Mouse (Mus musculus): ENCODE results near the gene Hspa1a. TPM values are rescaled to one million over a fixed set of nuclear protein-coding genes. Genes with fewer than 3 reads are reported as not detected.
A peak's percentile ranks its signal among the peaks of the same experiment; 100 is the strongest.
"Not testable (repeated sequence)": the region's sequence is repeated elsewhere in the genome, so short reads cannot be mapped to it uniquely, and the experiment has no call there.

Hspa1a gene
- polyA plus RNA-seq, 1 experiment = 1.8 TPM

DNA sequence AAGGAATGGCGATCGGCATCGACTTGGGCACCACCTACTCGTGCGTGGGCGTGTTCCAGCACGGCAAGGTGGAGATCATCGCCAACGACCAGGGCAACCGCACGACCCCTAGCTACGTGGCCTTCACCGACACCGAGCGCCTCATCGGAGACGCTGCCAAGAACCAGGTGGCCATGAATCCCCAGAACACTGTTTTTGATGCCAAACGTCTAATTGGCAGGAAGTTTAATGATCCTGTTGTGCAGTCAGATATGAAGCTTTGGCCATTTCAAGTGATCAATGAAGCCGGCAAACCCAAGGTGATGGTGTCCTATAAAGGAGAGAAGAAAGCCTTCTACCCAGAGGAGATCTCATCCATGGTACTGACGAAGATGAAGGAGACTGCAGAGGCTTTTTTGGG, 5.0 kb upstream of the Hspa1a start:
- no peak for TF ChIP-seq REST (IDR thresholded peaks at IDR 0.05; ENCODE audit: insufficient read depth, insufficient read length)
- no peak for TF ChIP-seq MYOD1 (IDR thresholded peaks at IDR 0.05; ENCODE audit: control insufficient read depth in 1 of 3, insufficient read length in 2 of 3, low read depth in 2 of 3)
- TF ChIP-seq POLR2AphosphoS2 (IDR thresholded peaks at IDR 0.05; ENCODE audit: insufficient read length, low read depth) = no peak
- TF ChIP-seq USF1 (IDR thresholded peaks at IDR 0.05; ENCODE audit: low read depth) = no peak
- TF ChIP-seq SRF (IDR thresholded peaks at IDR 0.05; ENCODE audit: control insufficient read depth, insufficient read length, low read depth) = no peak
- TF ChIP-seq TCF12 (IDR thresholded peaks at IDR 0.05; ENCODE audit: insufficient read depth, poor library complexity, severe bottlenecking) = no peak
- no peak for TF ChIP-seq MYOG (IDR thresholded peaks at IDR 0.05; ENCODE audit: control insufficient read depth in 1 of 3, insufficient read depth in 1 of 3, insufficient read length in 2 of 3, low read depth in 2 of 3)
- TF ChIP-seq TCF3 (IDR thresholded peaks at IDR 0.05; ENCODE audit: insufficient read length, low read depth) = no peak
- TF ChIP-seq POLR2A (IDR thresholded peaks at IDR 0.05; ENCODE audit: insufficient read length, low read depth) = no peak
- no peak for TF ChIP-seq MAX (IDR thresholded peaks at IDR 0.05; ENCODE audit: low read depth)
- no peak for TF ChIP-seq E2F4 (IDR thresholded peaks at IDR 0.05; ENCODE audit: insufficient read depth)
- no peak for TF ChIP-seq CEBPB (IDR thresholded peaks at IDR 0.05; ENCODE audit: insufficient read depth, poor library complexity, severe bottlenecking)
- no peaks in the 10 kb centered on the region for H3K36me3 ChIP-seq (ENCODE audit: control insufficient read depth, insufficient read depth)
- no peak overlapping the region for H3ac ChIP-seq (ENCODE audit: control insufficient read depth, insufficient read length)
- no peak overlapping the region for H3K4me2 ChIP-seq (ENCODE audit: low read depth)
- peaks cover 16% of the 10 kb centered on the region for H3K79me2 ChIP-seq (ENCODE audit: control insufficient read depth, insufficient read depth)
- no peak overlapping the region for H3K4me3 ChIP-seq
- no peaks in the 10 kb centered on the region for H3K27me3 ChIP-seq (ENCODE audit: control insufficient read depth, insufficient read depth, insufficient read length)

DNA sequence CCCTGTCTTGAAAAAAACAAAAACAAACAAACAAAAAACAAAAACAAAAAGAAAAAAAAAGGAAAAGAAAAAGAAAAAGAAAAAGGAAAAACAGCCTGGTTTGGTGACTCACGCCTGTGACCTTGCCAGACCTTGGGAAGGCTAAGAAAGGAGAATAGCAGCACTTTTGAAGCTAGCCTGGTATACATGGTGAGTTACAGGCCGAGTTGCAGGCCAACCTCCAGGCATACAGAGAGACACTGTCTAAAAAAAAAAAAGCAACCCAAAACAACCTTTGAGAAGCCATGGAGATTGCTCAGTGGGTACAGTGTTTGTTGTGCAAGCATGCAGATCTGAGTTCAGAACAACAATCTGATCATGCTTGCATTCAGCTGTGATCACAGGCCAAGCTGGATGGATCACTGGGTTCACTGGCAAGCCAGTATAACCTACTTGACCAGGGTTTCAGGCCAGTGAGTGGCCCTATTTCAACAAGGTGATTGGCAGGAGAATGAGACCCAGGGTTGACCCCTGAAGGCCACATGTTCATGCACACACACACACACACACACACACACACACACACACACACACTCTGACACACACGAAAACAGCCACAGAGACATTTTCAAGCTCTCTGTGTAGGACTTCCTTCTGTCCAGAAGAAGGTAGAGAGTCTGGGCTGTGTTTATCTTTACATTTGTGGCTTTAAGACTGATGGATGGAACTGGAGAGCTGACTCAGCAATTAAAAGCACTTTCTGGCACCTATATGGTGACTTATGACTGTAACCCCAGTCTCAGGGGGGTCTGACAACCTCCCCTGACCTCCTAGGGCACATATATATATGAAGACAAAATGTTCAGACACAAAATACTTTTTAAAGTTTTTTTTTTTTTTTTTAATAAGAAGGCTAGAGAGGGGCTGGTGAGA, 3.9 kb upstream of the Hspa1a start:
- H3K36me3 ChIP-seq (ENCODE audit: control insufficient read depth, insufficient read depth) = no peaks in the 10 kb centered on the region
- H3K4me2 ChIP-seq (ENCODE audit: low read depth) = no peak overlapping the region
- H3K27me3 ChIP-seq (ENCODE audit: control insufficient read depth, insufficient read depth, insufficient read length) = no peaks in the 10 kb centered on the region
- peaks cover 8% of the 10 kb centered on the region for H3K79me2 ChIP-seq (ENCODE audit: control insufficient read depth, insufficient read depth)
- no peak overlapping the region for H3ac ChIP-seq (ENCODE audit: control insufficient read depth, insufficient read length)
- no peak overlapping the region for H3K4me3 ChIP-seq
- TF ChIP-seq MYOD1 (IDR thresholded peaks at IDR 0.05; ENCODE audit: control insufficient read depth in 1 of 3, insufficient read length in 2 of 3, low read depth in 2 of 3) (no peak), POLR2AphosphoS2 (IDR thresholded peaks at IDR 0.05; ENCODE audit: insufficient read length, low read depth) (no peak), SRF (IDR thresholded peaks at IDR 0.05; ENCODE audit: control insufficient read depth, insufficient read length, low read depth) (no peak), TCF3 (IDR thresholded peaks at IDR 0.05; ENCODE audit: insufficient read length, low read depth) (no peak), MAX (IDR thresholded peaks at IDR 0.05; ENCODE audit: low read depth) (no peak), POLR2A (IDR thresholded peaks at IDR 0.05; ENCODE audit: insufficient read length, low read depth) (no peak), E2F4 (IDR thresholded peaks at IDR 0.05; ENCODE audit: insufficient read depth) (no peak), MYOG (IDR thresholded peaks at IDR 0.05; ENCODE audit: control insufficient read depth in 1 of 3, insufficient read depth in 1 of 3, insufficient read length in 2 of 3, low read depth in 2 of 3) (no peak), CEBPB (IDR thresholded peaks at IDR 0.05; ENCODE audit: insufficient read depth, poor library complexity, severe bottlenecking) (no peak), USF1 (IDR thresholded peaks at IDR 0.05; ENCODE audit: low read depth) (no peak), TCF12 (IDR thresholded peaks at IDR 0.05; ENCODE audit: insufficient read depth, poor library complexity, severe bottlenecking) (no peak), REST (IDR thresholded peaks at IDR 0.05; ENCODE audit: insufficient read depth, insufficient read length) (no peak)

DNA sequence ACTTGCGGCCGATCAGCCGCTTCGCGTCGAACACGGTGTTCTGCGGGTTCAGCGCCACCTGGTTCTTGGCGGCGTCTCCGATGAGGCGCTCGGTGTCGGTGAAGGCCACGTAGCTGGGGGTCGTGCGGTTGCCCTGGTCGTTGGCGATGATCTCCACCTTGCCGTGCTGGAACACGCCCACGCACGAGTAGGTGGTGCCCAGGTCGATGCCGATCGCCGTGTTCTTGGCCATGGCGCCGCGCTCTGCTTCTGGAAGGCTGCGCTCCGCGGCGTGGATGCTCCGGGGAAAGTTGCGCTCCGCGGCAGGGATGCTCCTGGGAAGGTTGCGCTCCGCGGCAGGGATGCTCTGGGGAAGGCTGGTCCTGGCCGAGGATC, 275 bp downstream of the Hspa1a start:
- not testable (repeated sequence) for H3K79me2 ChIP-seq (ENCODE audit: control insufficient read depth, insufficient read depth); H3K27me3 ChIP-seq (ENCODE audit: control insufficient read depth, insufficient read depth, insufficient read length); H3K36me3 ChIP-seq (ENCODE audit: control insufficient read depth, insufficient read depth); H3ac ChIP-seq (ENCODE audit: control insufficient read depth, insufficient read length); H3K4me2 ChIP-seq (ENCODE audit: low read depth)
- H3K4me3 ChIP-seq = peak overlapping the region; percentile 12

DNA sequence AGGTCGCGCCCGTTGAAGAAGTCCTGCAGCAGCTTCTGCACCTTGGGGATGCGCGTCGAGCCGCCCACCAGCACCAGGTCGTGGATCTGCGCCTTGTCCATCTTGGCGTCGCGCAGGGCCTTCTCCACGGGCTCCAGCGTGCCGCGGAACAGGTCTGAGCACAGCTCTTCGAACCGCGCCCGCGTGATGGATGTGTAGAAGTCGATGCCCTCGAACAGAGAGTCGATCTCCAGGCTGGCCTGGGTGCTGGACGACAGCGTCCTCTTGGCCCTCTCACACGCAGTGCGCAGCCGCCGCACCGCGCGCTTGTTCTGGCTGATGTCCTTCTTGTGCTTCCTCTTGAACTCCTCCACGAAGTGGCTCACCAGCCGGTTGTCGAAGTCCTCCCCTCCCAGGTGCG, 1.1 kb downstream of the Hspa1a start:
- H3K4me3 ChIP-seq; H3K36me3 ChIP-seq (ENCODE audit: control insufficient read depth, insufficient read depth); H3K79me2 ChIP-seq (ENCODE audit: control insufficient read depth, insufficient read depth); H3K4me2 ChIP-seq (ENCODE audit: low read depth); H3K27me3 ChIP-seq (ENCODE audit: control insufficient read depth, insufficient read depth, insufficient read length); H3ac ChIP-seq (ENCODE audit: control insufficient read depth, insufficient read length): not testable (repeated sequence)

DNA sequence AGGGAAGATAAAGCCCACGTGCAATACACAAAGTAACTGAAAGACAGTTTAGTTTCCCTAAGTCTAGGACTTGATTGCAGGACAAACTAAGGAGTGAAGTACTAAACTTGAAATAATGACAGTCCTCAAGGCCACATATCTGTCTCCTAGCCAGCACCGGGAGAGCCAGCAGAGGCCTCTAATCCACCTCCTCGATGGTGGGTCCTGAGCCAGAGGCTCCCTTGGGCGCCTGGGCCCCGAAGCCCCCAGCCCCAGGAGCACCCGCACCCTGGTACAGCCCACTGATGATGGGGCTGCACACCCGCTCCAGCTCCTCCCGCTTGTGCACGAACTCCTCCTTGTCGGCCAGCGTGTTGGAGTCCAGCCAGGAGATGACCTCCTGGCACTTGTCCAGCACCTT, 2.1 kb downstream of the Hspa1a start, which contains the start of gene Gm20481:
Gene Gm20481, plus strand, starts transcription at position 91 of the 400 bp plus-strand sequence.
- not testable (repeated sequence) for H3K36me3 ChIP-seq (ENCODE audit: control insufficient read depth, insufficient read depth); H3K27me3 ChIP-seq (ENCODE audit: control insufficient read depth, insufficient read depth, insufficient read length); H3ac ChIP-seq (ENCODE audit: control insufficient read depth, insufficient read length); H3K79me2 ChIP-seq (ENCODE audit: control insufficient read depth, insufficient read depth); H3K4me2 ChIP-seq (ENCODE audit: low read depth); H3K4me3 ChIP-seq

DNA sequence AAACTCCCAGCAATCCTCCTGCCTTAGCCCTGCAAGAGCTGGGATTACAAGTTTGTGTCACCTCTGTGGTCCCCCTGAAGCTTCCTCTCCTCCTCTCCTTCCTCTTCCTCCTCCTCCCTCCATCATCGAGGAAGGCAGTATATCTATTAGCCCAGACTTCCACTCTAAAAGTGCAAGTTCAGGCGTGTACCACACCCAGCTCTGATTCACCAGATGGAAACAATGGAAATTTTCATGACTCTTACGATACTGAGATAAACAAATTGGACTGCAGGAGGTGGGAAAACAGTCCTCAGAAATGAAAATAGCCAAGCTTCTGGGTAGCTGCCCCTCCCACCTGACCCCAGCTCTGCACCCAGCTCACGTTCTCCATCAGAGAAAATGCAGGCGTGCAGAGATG, 6.3 kb downstream of the Hspa1a start:
- Histone ChIP-seq H3K4me3 (no peak overlapping the region), H3K4me2 (ENCODE audit: low read depth) (peak overlapping the region; percentile 56), H3ac (ENCODE audit: control insufficient read depth, insufficient read length) (no peak overlapping the region), H3K79me2 (ENCODE audit: control insufficient read depth, insufficient read depth) (no peaks in the 10 kb centered on the region), H3K36me3 (ENCODE audit: control insufficient read depth, insufficient read depth) (no peaks in the 10 kb centered on the region), H3K27me3 (ENCODE audit: control insufficient read depth, insufficient read depth, insufficient read length) (no peaks in the 10 kb centered on the region)
- no peak for TF ChIP-seq USF1 (IDR thresholded peaks at IDR 0.05; ENCODE audit: low read depth)
- TF ChIP-seq REST (IDR thresholded peaks at IDR 0.05; ENCODE audit: insufficient read depth, insufficient read length) = no peak
- no peak for TF ChIP-seq CEBPB (IDR thresholded peaks at IDR 0.05; ENCODE audit: insufficient read depth, poor library complexity, severe bottlenecking)
- TF ChIP-seq POLR2A (IDR thresholded peaks at IDR 0.05; ENCODE audit: insufficient read length, low read depth) = no peak
- no peak for TF ChIP-seq SRF (IDR thresholded peaks at IDR 0.05; ENCODE audit: control insufficient read depth, insufficient read length, low read depth)
- no peak for TF ChIP-seq MAX (IDR thresholded peaks at IDR 0.05; ENCODE audit: low read depth)
- no peak for TF ChIP-seq E2F4 (IDR thresholded peaks at IDR 0.05; ENCODE audit: insufficient read depth)
- no peak for TF ChIP-seq MYOG (IDR thresholded peaks at IDR 0.05; ENCODE audit: control insufficient read depth in 1 of 3, insufficient read depth in 1 of 3, insufficient read length in 2 of 3, low read depth in 2 of 3)
- TF ChIP-seq POLR2AphosphoS2 (IDR thresholded peaks at IDR 0.05; ENCODE audit: insufficient read length, low read depth) = no peak
- no peak for TF ChIP-seq MYOD1 (IDR thresholded peaks at IDR 0.05; ENCODE audit: control insufficient read depth in 1 of 3, insufficient read length in 2 of 3, low read depth in 2 of 3)
